Mouse (Mus musculus): ENCODE measurements around the gene Prss29.

DNA sequence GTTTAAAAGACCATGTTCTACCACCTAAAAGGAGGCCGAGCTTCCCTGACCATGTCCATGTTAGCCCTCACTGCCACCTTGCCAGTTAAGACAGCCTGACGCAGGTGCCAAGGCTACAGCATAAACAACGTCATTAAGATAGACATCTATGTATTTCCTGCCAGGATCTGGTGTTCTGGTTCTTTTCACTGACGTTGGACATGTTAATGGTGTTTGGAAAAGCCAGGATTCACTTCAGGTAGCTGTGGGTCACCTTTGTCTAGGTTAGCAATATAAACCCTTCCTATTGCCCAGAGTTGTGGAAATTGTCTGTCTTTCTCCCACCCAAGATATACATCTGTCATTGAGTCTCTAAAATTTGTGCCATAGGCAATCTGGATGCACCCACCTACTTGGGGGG lies 10.1 kb upstream of the Prss29 start, which contains the start of gene Prss28:
- no peak for TF ChIP-seq CTCF (IDR thresholded peaks at IDR 0.05)
- TF ChIP-seq EP300 (IDR thresholded peaks at IDR 0.05), result no peak
